Mouse (Mus musculus): ENCODE measurements at regions not wholly inside any gene's neighbourhood (a gene's known extent, or its start where the extent isn't known, plus 50 kb on each side); places are given as distances from the start of the nearest gene placed in this dataset.

- no peaks in the 10 kb centered on the region for H3K27me3 ChIP-seq (ENCODE audit: control insufficient read depth, insufficient read depth, low read length)
- H3K36me3 ChIP-seq (replicated peaks; ENCODE audit: control insufficient read depth, insufficient read depth, low read depth, low read length): no peaks in the 10 kb centered on the region
- no peaks in the 10 kb centered on the region for H3K4me1 ChIP-seq (ENCODE audit: control insufficient read depth, insufficient read depth, low read length)
- ATAC-seq (replicated peaks; ENCODE audit: insufficient number of reproducible peaks, low FRiP score, low TSS enrichment, low read depth): no peak
- no peaks in the 10 kb centered on the region for H3K9me3 ChIP-seq (replicated peaks; ENCODE audit: control insufficient read depth, low read length)
- H3K27ac ChIP-seq (replicated peaks; ENCODE audit: low read depth, low read length): no peak overlapping the region
- H3K4me3 ChIP-seq (ENCODE audit: low read depth, low read length): no peak overlapping the region
- 29% methylated on average over 2 of the region's 2 CpGs for WGBS
- no peak for DNase-seq (ENCODE audit: low spot score)
- no peak overlapping the region for H3K4me2 ChIP-seq (ENCODE audit: low read depth, low read length)
- no peak overlapping the region for H3K9ac ChIP-seq (replicated peaks; ENCODE audit: low read length)
Observed at GRCm38 (mm10) chr9:46499426-46499825, 179.6 kb upstream of the 4931429L15Rik start.

- H3K4me2 ChIP-seq (ENCODE audit: low read depth, low read length): no peak overlapping the region
- H3K4me1 ChIP-seq (ENCODE audit: control insufficient read depth, insufficient read depth, low read length): no peaks in the 10 kb centered on the region
- 64% methylated on average over 5 of the region's 5 CpGs for WGBS
- no peaks in the 10 kb centered on the region for H3K36me3 ChIP-seq (replicated peaks; ENCODE audit: control insufficient read depth, insufficient read depth, low read depth, low read length)
- ATAC-seq (replicated peaks; ENCODE audit: insufficient number of reproducible peaks, low FRiP score, low TSS enrichment, low read depth) (no peak), DNase-seq (ENCODE audit: low spot score) (no peak)
- H3K27ac ChIP-seq (replicated peaks; ENCODE audit: low read depth, low read length): no peak overlapping the region
- H3K9ac ChIP-seq (replicated peaks; ENCODE audit: low read length): no peak overlapping the region
- H3K27me3 ChIP-seq (ENCODE audit: control insufficient read depth, insufficient read depth, low read length): no peaks in the 10 kb centered on the region
- H3K4me3 ChIP-seq (ENCODE audit: low read depth, low read length): no peak overlapping the region
- H3K9me3 ChIP-seq (replicated peaks; ENCODE audit: control insufficient read depth, low read length): no peaks in the 10 kb centered on the region
Observed at GRCm38 (mm10) chr9:46498861-46499260, 179.1 kb upstream of the 4931429L15Rik start.

GRCm38 (mm10) chr9:46495276-46495675 lies 175.5 kb upstream of the 4931429L15Rik start:
- Histone ChIP-seq H3K36me3 (replicated peaks; ENCODE audit: control insufficient read depth, insufficient read depth, low read depth, low read length) (no peaks in the 10 kb centered on the region), H3K9ac (replicated peaks; ENCODE audit: low read length) (no peak overlapping the region), H3K4me1 (ENCODE audit: control insufficient read depth, insufficient read depth, low read length) (no peaks in the 10 kb centered on the region), H3K4me2 (ENCODE audit: low read depth, low read length) (no peak overlapping the region), H3K9me3 (replicated peaks; ENCODE audit: control insufficient read depth, low read length) (no peaks in the 10 kb centered on the region), H3K27ac (replicated peaks; ENCODE audit: low read depth, low read length) (no peak overlapping the region), H3K27me3 (ENCODE audit: control insufficient read depth, insufficient read depth, low read length) (no peaks in the 10 kb centered on the region), H3K4me3 (ENCODE audit: low read depth, low read length) (no peak overlapping the region)
- WGBS: 73% methylated on average over 6 of the region's 6 CpGs
- DNase-seq (ENCODE audit: low spot score) (no peak), ATAC-seq (replicated peaks; ENCODE audit: insufficient number of reproducible peaks, low FRiP score, low TSS enrichment, low read depth) (no peak)

GRCm38 (mm10) chr9:46482859-46483443 lies 163.2 kb upstream of the 4931429L15Rik start:
- Histone ChIP-seq H3K9ac (replicated peaks; ENCODE audit: low read length) (no peak overlapping the region), H3K27me3 (ENCODE audit: control insufficient read depth, insufficient read depth, low read length) (no peaks in the 10 kb centered on the region), H3K27ac (replicated peaks; ENCODE audit: low read depth, low read length) (no peak overlapping the region), H3K9me3 (replicated peaks; ENCODE audit: control insufficient read depth, low read length) (no peaks in the 10 kb centered on the region), H3K36me3 (replicated peaks; ENCODE audit: control insufficient read depth, insufficient read depth, low read depth, low read length) (no peaks in the 10 kb centered on the region), H3K4me3 (ENCODE audit: low read depth, low read length) (no peak overlapping the region), H3K4me1 (ENCODE audit: control insufficient read depth, insufficient read depth, low read length) (peaks cover 5% of the 10 kb centered on the region; the same call in 1 of the 2 replicates), H3K4me2 (ENCODE audit: low read depth, low read length) (no peak overlapping the region)
- no peak for ATAC-seq (replicated peaks; ENCODE audit: insufficient number of reproducible peaks, low FRiP score, low TSS enrichment, low read depth)
- 48% methylated on average over 5 of the region's 5 CpGs for WGBS
- DNase-seq (ENCODE audit: low spot score): no peak

GRCm38 (mm10) chr9:46482034-46482858 lies 162.5 kb upstream of the 4931429L15Rik start:
- DNase-seq (ENCODE audit: low spot score) (no peak), ATAC-seq (replicated peaks; ENCODE audit: insufficient number of reproducible peaks, low FRiP score, low TSS enrichment, low read depth) (no peak)
- no peak overlapping the region for H3K27ac ChIP-seq (replicated peaks; ENCODE audit: low read depth, low read length)
- no peaks in the 10 kb centered on the region for H3K27me3 ChIP-seq (ENCODE audit: control insufficient read depth, insufficient read depth, low read length)
- no peak overlapping the region for H3K4me3 ChIP-seq (ENCODE audit: low read depth, low read length)
- H3K9ac ChIP-seq (replicated peaks; ENCODE audit: low read length): no peak overlapping the region
- H3K4me2 ChIP-seq (ENCODE audit: low read depth, low read length): no peak overlapping the region
- peaks cover 5% of the 10 kb centered on the region; the same call in 1 of the 2 replicates for H3K4me1 ChIP-seq (ENCODE audit: control insufficient read depth, insufficient read depth, low read length)
- H3K9me3 ChIP-seq (replicated peaks; ENCODE audit: control insufficient read depth, low read length): no peaks in the 10 kb centered on the region
- WGBS: 49% methylated on average over 12 of the region's 12 CpGs
- no peaks in the 10 kb centered on the region for H3K36me3 ChIP-seq (replicated peaks; ENCODE audit: control insufficient read depth, insufficient read depth, low read depth, low read length)

- no peak overlapping the region for H3K9ac ChIP-seq (replicated peaks; ENCODE audit: low read length)
- peaks cover 5% of the 10 kb centered on the region; the same call in 1 of the 2 replicates for H3K4me1 ChIP-seq (ENCODE audit: control insufficient read depth, insufficient read depth, low read length)
- no peak overlapping the region for H3K4me3 ChIP-seq (ENCODE audit: low read depth, low read length)
- no peak overlapping the region for H3K4me2 ChIP-seq (ENCODE audit: low read depth, low read length)
- no peak for DNase-seq (ENCODE audit: low spot score)
- no peaks in the 10 kb centered on the region for H3K9me3 ChIP-seq (replicated peaks; ENCODE audit: control insufficient read depth, low read length)
- H3K27me3 ChIP-seq (ENCODE audit: control insufficient read depth, insufficient read depth, low read length): no peaks in the 10 kb centered on the region
- no peak for ATAC-seq (replicated peaks; ENCODE audit: insufficient number of reproducible peaks, low FRiP score, low TSS enrichment, low read depth)
- H3K27ac ChIP-seq (replicated peaks; ENCODE audit: low read depth, low read length): no peak overlapping the region
- WGBS: 46% methylated on average over 7 of the region's 7 CpGs
- H3K36me3 ChIP-seq (replicated peaks; ENCODE audit: control insufficient read depth, insufficient read depth, low read depth, low read length): no peaks in the 10 kb centered on the region
Observed at GRCm38 (mm10) chr9:46481491-46481890, 161.7 kb upstream of the 4931429L15Rik start.

- no peak overlapping the region for H3K9ac ChIP-seq (replicated peaks; ENCODE audit: low read length)
- WGBS: under 1% methylated on average over 13 of the region's 13 CpGs
- H3K27ac ChIP-seq (replicated peaks; ENCODE audit: low read depth, low read length): no peak overlapping the region
- peak; percentile 68; the same call in 1 of the 2 replicates for ATAC-seq (replicated peaks; ENCODE audit: insufficient number of reproducible peaks, low FRiP score, low TSS enrichment, low read depth)
- H3K4me2 ChIP-seq (ENCODE audit: low read depth, low read length): peak overlapping the region; percentile 1; the same call in 1 of the 2 replicates
- H3K36me3 ChIP-seq (replicated peaks; ENCODE audit: control insufficient read depth, insufficient read depth, low read depth, low read length): no peaks in the 10 kb centered on the region
- no peak overlapping the region for H3K4me3 ChIP-seq (ENCODE audit: low read depth, low read length)
- H3K27me3 ChIP-seq (ENCODE audit: control insufficient read depth, insufficient read depth, low read length): no peaks in the 10 kb centered on the region
- peaks cover 5% of the 10 kb centered on the region; the same call in 1 of the 2 replicates for H3K4me1 ChIP-seq (ENCODE audit: control insufficient read depth, insufficient read depth, low read length)
- peak; percentile 38 for DNase-seq (ENCODE audit: low spot score)
- H3K9me3 ChIP-seq (replicated peaks; ENCODE audit: control insufficient read depth, low read length): no peaks in the 10 kb centered on the region
Observed at GRCm38 (mm10) chr9:46480080-46480690, 160.4 kb upstream of the 4931429L15Rik start.

GRCm38 (mm10) chr9:46478611-46479010 lies 158.8 kb upstream of the 4931429L15Rik start:
- H3K4me1 ChIP-seq (ENCODE audit: control insufficient read depth, insufficient read depth, low read length): peaks cover 5% of the 10 kb centered on the region; the same call in 1 of the 2 replicates
- 58% methylated on average over 2 of the region's 2 CpGs for WGBS
- H3K27ac ChIP-seq (replicated peaks; ENCODE audit: low read depth, low read length): no peak overlapping the region
- H3K9me3 ChIP-seq (replicated peaks; ENCODE audit: control insufficient read depth, low read length): no peaks in the 10 kb centered on the region
- H3K4me2 ChIP-seq (ENCODE audit: low read depth, low read length): no peak overlapping the region
- no peak overlapping the region for H3K4me3 ChIP-seq (ENCODE audit: low read depth, low read length)
- no peaks in the 10 kb centered on the region for H3K27me3 ChIP-seq (ENCODE audit: control insufficient read depth, insufficient read depth, low read length)
- H3K9ac ChIP-seq (replicated peaks; ENCODE audit: low read length): no peak overlapping the region
- DNase-seq (ENCODE audit: low spot score): no peak
- H3K36me3 ChIP-seq (replicated peaks; ENCODE audit: control insufficient read depth, insufficient read depth, low read depth, low read length): no peaks in the 10 kb centered on the region
- ATAC-seq (replicated peaks; ENCODE audit: insufficient number of reproducible peaks, low FRiP score, low TSS enrichment, low read depth): no peak
